ENCODE assay signal across 8 mouse cellular contexts in genomic region chr1:74008498-74008897, GRCm38 (mm10).
A peak's percentile ranks its signal among the peaks of the same experiment; 100 is the strongest.
DNase-seq lines count a peak whose midpoint lies in the region; ATAC-seq and TF ChIP-seq lines count a peak whose summit lies in the region.

No protein-coding gene starts in this region.

- H3K4me3 ChIP-seq in kidney, postnatal 0 days (replicated peaks; ENCODE audit: low read depth, low read length), result no peak overlapping the region

- H3K4me1 ChIP-seq in kidney, postnatal 0 days (replicated peaks; ENCODE audit: insufficient read depth, low read length), result peaks cover 53% of the 10 kb centered on the region

- no peaks in the 10 kb centered on the region for H3K27me3 ChIP-seq in kidney, postnatal 0 days (ENCODE audit: insufficient read depth, low read length)

- H3K9ac ChIP-seq in kidney, postnatal 0 days (ENCODE audit: low read depth, low read length), result peak overlapping the region; percentile 35

- 5% methylated on average over 5 of the region's 5 CpGs for WGBS in kidney, postnatal 0 days

- H3K36me3 ChIP-seq in kidney, postnatal 0 days (ENCODE audit: insufficient read depth, low read length), result peaks cover 2% of the 10 kb centered on the region; the same call in 1 of the 2 replicates

- DNase-seq in ovary, postnatal 36 days (ENCODE audit: low spot score), result peak; percentile 49
- DNase-seq in ovary, postnatal 14 days (ENCODE audit: low spot score), result no peak
- peak; percentile 88 to 89 for DNase-seq in heart, adult 9 months (ENCODE audit: low spot score in 2 of 2)
- peak; percentile 82 for DNase-seq in kidney, postnatal 0 days (ENCODE audit: low spot score)
- DNase-seq in lung, postnatal 4 days, result peak; percentile 79 to 89
- DNase-seq in urinary bladder, adult 2 months (ENCODE audit: low spot score), result no peak
- DNase-seq in spleen, adult 18-20 months, result no peak
- no peak for DNase-seq in cerebellum, postnatal 14 days

- peak overlapping the region; percentile 91 for H3K27ac ChIP-seq in kidney, postnatal 0 days

- H3K4me2 ChIP-seq in kidney, postnatal 0 days (ENCODE audit: low read length), result no peak overlapping the region

- no peak for TF ChIP-seq CTCF in kidney, postnatal 0 days (IDR thresholded peaks at IDR 0.05; ENCODE audit: low read depth)

- no peak; the same call in 1 of the 2 replicates for ATAC-seq in kidney, postnatal 0 days (replicated peaks; ENCODE audit: low FRiP score, low read depth)

- no peaks in the 10 kb centered on the region for H3K9me3 ChIP-seq in kidney, postnatal 0 days (replicated peaks; ENCODE audit: low read length)

Comparison
In these comparisons a context has a peak if more than half of its experiments do, and no peak if none do; other contexts are left out.
1. DNase-seq: peak in ovary, postnatal 36 days (single experiment), heart, adult 9 months (2 of 2), kidney, postnatal 0 days (single experiment) and lung, postnatal 4 days (2 of 2); none in ovary, postnatal 14 days (single experiment), urinary bladder, adult 2 months (single experiment), spleen, adult 18-20 months (0 of 2) and cerebellum, postnatal 14 days (0 of 2).